Mouse (Mus musculus): Measurements from ENCODE around the gene Chd1l.

DNA sequence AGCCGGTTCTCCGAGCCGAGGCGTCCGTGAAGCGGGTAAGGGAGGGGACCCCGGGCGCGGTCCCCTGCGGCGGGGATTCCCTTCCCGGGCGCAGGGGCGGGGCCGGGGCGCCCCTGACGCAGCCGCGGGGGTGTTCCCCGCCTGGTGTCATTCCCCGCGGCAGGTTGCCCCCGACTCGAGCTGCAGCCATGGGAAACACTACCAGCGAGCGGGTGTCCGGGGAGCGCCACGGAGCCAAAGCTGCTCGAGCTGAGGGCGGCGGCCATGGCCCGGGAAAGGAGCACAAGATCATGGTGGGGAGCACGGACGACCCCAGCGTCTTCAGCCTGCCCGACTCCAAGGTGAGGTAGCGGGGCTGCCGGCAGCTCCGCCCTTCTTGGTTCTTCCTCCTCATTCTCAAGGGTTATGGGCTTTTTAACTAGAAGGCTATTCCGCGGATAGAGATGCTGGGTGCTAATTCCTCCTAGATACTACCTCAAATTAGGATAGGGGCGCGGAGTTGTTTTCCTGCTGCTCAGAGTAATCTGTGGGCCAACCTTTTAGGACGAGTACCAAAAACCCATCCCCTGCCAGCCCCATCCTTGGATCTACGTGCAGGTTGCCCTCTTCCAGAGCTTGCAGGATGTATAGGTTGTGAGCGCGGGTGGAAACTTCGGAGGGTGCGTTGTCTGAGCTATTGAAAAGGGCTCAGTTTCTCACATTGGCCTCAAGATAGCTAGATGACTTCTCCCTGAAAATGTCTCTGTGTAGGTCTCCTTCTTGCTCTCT is 48.6 kb upstream of the Chd1l start:
- TF ChIP-seq CTCF (IDR thresholded peaks at IDR 0.05; ENCODE audit: borderline replicate concordance, insufficient read depth, low read length), result no peak
- peak; percentile 26 for TF ChIP-seq POLR2A (IDR thresholded peaks at IDR 0.05; ENCODE audit: low read depth, low read length)
